Mouse (Mus musculus) ES-Bruce4 (cell line): ENCODE measurements around the gene Tm6sf1.

Source experiments
- CTCF ChIP-seq: IDR thresholded peaks from one replicate; pipeline ENCODE4 v1.8.1; 2011; ENCODE audit warnings: low read depth, low read length
- EP300 ChIP-seq: IDR thresholded peaks from 2 replicates; pipeline ENCODE4 v1.6.1; 2011; ENCODE audit warnings: low read depth, low read length; ENCODE audit not compliant: insufficient read depth

GRCm38 (mm10) chr7:81885128-81885527, 26.3 kb downstream of the Tm6sf1 start:
- TF ChIP-seq CTCF (no peak), EP300 (no peak)
